Mouse (Mus musculus) midbrain, postnatal 0 days (tissue): Measurements from ENCODE around the gene Serpina9. TPM values are rescaled to one million over a fixed set of nuclear protein-coding genes. Genes with fewer than 3 reads are reported as not detected.

ENCODE experiments used
- ATAC-seq: fragments of 200-750 bp; cut with Nextera tagmentation; 2 replicates; pipeline ENCODE4 v1.8.0; 2017; ENCODE audit warnings: moderate number of reproducible peaks, mild to moderate bottlenecking, moderate TSS enrichment, moderate library complexity; ENCODE audit not compliant: low FRiP score
- DNase-seq: peaks from one replicate; pipeline ENCODE4 v3.0.0-alpha.2; 2015; ENCODE audit warnings: low spot score
- H3K27ac ChIP-seq: fragments of 300-500 bp; sonication (generic); 2 replicates; pipeline ENCODE4 v1.5.1; 2014; ENCODE audit warnings: low read depth, mild to moderate bottlenecking, low read length, mixed read lengths
- H3K27me3 ChIP-seq: fragments of 300-500 bp; sonication (generic); 2 replicates; pipeline ENCODE4 v1.6.1; 2014; ENCODE audit warnings: low read length, control low read depth, mixed read lengths; ENCODE audit not compliant: insufficient read depth
- H3K36me3 ChIP-seq: fragments of 300-500 bp; sonication (generic); 2 replicates; pipeline ENCODE4 v1.6.1; 2014; ENCODE audit warnings: low read length, control low read depth, mixed read lengths; ENCODE audit not compliant: insufficient read depth
- H3K4me1 ChIP-seq: fragments of 300-500 bp; sonication (generic); 2 replicates; pipeline ENCODE4 v1.6.1; 2014; ENCODE audit warnings: mild to moderate bottlenecking, control low read depth, antibody characterized with exemption, low read length, mixed read lengths; ENCODE audit not compliant: insufficient read depth
- H3K4me2 ChIP-seq: fragments of 300-500 bp; sonication (generic); 2 replicates; pipeline ENCODE4 v1.6.1; 2014; ENCODE audit warnings: low read depth, mild to moderate bottlenecking, low read length, mixed read lengths; ENCODE audit not compliant: poor library complexity, severe bottlenecking
- H3K4me3 ChIP-seq: fragments of 300-500 bp; sonication (generic); 2 replicates; pipeline ENCODE4 v1.5.1; 2014; ENCODE audit warnings: low read depth, mild to moderate bottlenecking, low read length, moderate library complexity
- H3K9ac ChIP-seq: fragments of 300-500 bp; sonication (generic); replicated peaks from 2 replicates; pipeline ENCODE4 v1.6.1; 2014; ENCODE audit warnings: mild to moderate bottlenecking, low read length, moderate library complexity, mixed read lengths; ENCODE audit not compliant: poor library complexity, severe bottlenecking
- H3K9me3 ChIP-seq: fragments of 300-500 bp; sonication (generic); 2 replicates; pipeline ENCODE4 v1.6.1; 2016; ENCODE audit warnings: low read length, control low read depth
- CTCF ChIP-seq: IDR thresholded peaks from 2 replicates; pipeline ENCODE4 v1.5.1; 2016; ENCODE audit warnings: antibody characterized with exemption, mild to moderate bottlenecking
- WGBS: fragments of 180-500 bp; shearing (Covaris S2); extraction: QIAGEN DNeasy Blood & Tissue Kit; methylation state at CpG from one replicate; pipeline ENCODE4 v1.1.7; 2014; 5-methylcytosine and 5-hydroxymethylcytosine counted together
- polyA plus RNA-seq: library from polyadenylated mRNA; unstranded; fragments of >200 nt; fragmentation: Nextera tagmentation; extraction: Ambion mirVana; gene quantifications from 2 replicates; pipeline ENCODE4 v1.2.1, GENCODE M21; 2015
- total RNA-seq: library from RNA; depleted of rRNA; stranded (reverse); fragments of >200 nt; gene quantifications from 2 replicates; pipeline ENCODE4 v1.2.3, GENCODE M21; 2014

Gene Serpina9
- total and polyA plus RNA-seq, 2 experiments from 2014 or later = 0.14 TPM; not detected in 1

DNA sequence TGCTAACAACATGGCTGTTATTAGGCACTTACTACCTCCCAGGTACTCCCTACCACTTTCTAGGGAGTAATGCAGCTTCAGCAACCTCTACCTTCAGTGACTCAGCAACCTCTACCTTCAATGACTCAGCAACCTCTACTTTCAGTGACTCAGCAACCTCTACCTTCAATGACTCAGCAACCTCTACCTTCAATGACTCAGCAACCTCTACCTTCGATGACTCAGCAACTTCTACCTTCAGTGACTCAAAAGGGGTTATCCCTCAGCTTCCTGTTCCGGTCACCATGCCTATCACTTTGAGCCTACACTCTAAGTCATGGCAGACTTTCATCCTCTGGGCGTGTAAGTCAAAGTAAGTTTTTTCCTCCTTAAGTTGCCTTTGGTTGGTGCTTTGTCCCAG is 13.0 kb downstream of the Serpina9 start:
- no peak overlapping the region for H3K27ac ChIP-seq
- no peak overlapping the region for H3K4me3 ChIP-seq
- no peak overlapping the region for H3K9ac ChIP-seq
- no peaks in the 10 kb centered on the region for H3K4me1 ChIP-seq
- DNase-seq = no peak
- H3K27me3 ChIP-seq = no peaks in the 10 kb centered on the region
- H3K9me3 ChIP-seq = no peaks in the 10 kb centered on the region
- H3K36me3 ChIP-seq = no peaks in the 10 kb centered on the region
- 94% methylated on average over 3 of the region's 3 CpGs for WGBS
- ATAC-seq = no peak
- TF ChIP-seq CTCF = no peak
- H3K4me2 ChIP-seq = no peak overlapping the region

DNA sequence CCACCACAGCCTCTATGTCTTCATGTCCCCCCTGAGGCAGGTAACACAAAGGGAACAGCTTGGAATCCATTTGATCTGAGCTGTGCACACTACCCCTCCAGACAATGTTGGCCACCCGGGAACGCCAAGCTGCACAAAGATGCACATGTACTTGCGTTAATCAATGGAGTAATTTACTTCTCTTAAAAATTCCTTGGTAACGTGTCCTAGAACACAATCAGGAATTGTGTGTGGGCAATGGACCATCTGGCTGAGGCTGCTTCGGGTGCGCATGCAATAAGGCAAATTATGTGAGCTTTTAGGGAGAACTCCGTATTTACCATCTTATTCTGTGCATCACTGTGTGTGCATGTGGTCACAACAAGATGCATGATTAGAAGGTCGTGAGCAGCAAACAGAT is 13.9 kb downstream of the Serpina9 start:
- DNase-seq = no peak
- TF ChIP-seq CTCF = no peak
- 80% methylated on average over 8 of the region's 8 CpGs for WGBS

DNA sequence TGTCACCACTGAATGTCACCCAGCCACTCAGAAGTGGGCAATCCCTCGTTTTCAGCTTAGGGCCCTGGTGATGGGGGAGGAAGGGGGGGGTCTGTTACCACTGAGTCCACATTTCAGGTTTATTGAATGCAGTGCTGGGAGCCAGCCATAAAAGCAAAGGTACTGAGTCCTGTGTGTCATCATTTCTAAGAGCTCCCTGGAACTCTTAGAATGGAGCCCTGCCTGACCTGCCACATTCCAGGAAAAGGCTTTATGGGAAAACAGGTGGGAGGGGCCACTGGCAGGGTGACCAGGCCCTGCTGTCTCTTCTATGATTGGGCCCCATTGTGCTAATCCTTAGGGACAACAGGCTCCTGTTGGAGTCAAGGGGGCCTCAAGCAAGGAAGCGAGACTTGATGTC is 17.0 kb downstream of the Serpina9 start:
- no peaks in the 10 kb centered on the region for H3K27me3 ChIP-seq
- DNase-seq (no peak), ATAC-seq (no peak)
- H3K36me3 ChIP-seq = no peaks in the 10 kb centered on the region
- H3K9me3 ChIP-seq = no peaks in the 10 kb centered on the region
- TF ChIP-seq CTCF = no peak
- WGBS = 62% methylated on average over 2 of the region's 2 CpGs
- H3K27ac ChIP-seq = no peak overlapping the region
- no peak overlapping the region for H3K4me2 ChIP-seq
- no peaks in the 10 kb centered on the region for H3K4me1 ChIP-seq
- H3K4me3 ChIP-seq = no peak overlapping the region
- no peak overlapping the region for H3K9ac ChIP-seq

More for the DNA sequence above, 13.9 kb downstream of the Serpina9 start:
- Histone ChIP-seq H3K9ac (no peak overlapping the region), H3K27ac (no peak overlapping the region), H3K4me1 (no peaks in the 10 kb centered on the region), H3K4me3 (no peak overlapping the region), H3K36me3 (no peaks in the 10 kb centered on the region), H3K9me3 (no peaks in the 10 kb centered on the region), H3K4me2 (no peak overlapping the region), H3K27me3 (no peaks in the 10 kb centered on the region)
- no peak for ATAC-seq

DNA sequence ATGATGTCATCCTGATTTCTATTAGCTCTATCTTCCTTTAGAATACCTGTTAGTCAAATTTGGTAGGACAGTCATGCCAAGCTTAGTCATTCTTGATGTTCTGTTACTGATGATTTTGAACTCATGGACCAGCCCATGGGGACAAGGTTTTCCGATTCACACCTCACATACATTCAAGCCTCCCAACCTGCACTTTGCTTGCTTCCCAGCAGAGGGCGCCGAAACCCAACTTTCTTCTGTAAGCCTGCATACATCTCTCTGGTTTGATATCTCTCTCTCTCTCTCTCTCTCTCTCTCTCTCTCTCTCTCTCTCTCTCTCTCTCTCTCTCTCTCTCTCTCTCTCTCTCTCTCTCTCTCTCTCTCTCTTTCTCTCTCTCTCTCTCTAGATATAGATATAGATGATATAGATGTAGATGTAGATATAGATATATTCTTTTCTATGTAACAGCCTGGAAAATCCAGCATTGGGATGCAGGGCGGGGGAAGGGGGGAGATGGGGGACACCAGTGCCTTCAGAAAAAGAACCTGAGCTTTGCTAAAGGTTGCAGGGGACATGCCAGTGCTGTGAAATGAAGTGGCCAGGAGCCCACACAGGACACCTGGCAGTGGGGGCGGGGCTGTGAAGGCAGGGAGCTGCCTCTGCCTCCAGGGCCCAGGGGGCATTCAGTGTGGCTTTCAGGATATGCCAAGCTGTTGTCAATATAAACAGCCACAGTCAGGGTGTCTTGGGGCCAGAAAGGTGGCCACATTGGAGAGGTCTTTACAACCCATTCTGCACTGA is 18.1 kb downstream of the Serpina9 start:
- peak; percentile 78 for DNase-seq
- Histone ChIP-seq H3K27me3 (no peaks in the 10 kb centered on the region), H3K27ac (no peak overlapping the region), H3K9me3 (no peaks in the 10 kb centered on the region), H3K36me3 (no peaks in the 10 kb centered on the region), H3K4me3 (no peak overlapping the region), H3K9ac (no peak overlapping the region), H3K4me1 (no peaks in the 10 kb centered on the region), H3K4me2 (no peak overlapping the region)
- peak; percentile 88 for TF ChIP-seq CTCF
- ATAC-seq = peak; percentile 53; the same call in 1 of the 2 replicates
- 44% methylated on average over 5 of the region's 5 CpGs for WGBS

DNA sequence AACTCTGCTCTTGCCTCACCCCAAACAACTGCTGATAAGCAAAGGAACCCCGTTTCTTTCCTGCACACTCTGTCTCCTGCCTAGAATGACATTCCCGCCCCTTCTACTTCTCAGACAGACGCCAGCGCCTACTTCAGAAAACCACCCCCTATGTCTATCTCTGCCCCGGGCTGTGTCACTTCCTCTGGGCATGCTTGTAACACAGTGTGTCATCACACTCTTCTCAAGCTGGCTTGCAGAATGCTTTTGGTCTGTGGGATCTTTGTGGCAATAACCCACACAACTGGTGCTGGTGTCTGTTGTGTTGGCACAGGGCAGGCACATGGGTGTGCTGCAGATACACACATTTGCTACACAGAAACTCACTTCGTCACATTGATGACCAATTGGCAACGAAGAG is 20.6 kb downstream of the Serpina9 start:
- no peak for ATAC-seq
- Histone ChIP-seq H3K4me2 (no peak overlapping the region), H3K4me3 (no peak overlapping the region), H3K36me3 (no peaks in the 10 kb centered on the region), H3K9ac (no peak overlapping the region), H3K9me3 (no peaks in the 10 kb centered on the region), H3K27me3 (no peaks in the 10 kb centered on the region), H3K27ac (no peak overlapping the region), H3K4me1 (no peaks in the 10 kb centered on the region)
- TF ChIP-seq CTCF = no peak
- no peak for DNase-seq
- WGBS = 77% methylated on average over 7 of the region's 7 CpGs

DNA sequence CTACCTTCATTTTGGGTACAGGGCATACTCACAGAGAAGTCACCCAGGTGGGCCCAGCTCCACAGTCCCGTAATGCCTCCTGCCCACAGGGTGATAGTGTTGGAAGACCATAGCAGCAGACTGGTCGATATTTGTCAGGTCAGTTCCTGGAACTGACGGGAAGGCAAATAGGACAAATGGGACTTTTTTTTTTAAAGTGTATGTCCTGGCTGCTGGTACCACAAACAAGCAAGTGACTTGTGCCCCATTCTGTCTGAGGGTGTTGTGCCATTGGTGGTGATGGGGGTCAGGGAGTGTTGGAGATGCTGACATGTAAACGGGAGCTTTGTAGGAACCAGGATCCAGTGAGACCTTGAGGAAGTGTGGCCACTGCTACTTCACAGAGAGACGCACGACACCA is 23.7 kb downstream of the Serpina9 start, which contains the start of gene Serpina11:
Gene Serpina11, minus strand, starts transcription at position 101 of the 400 bp plus-strand sequence.
- no peak within 1 kb of the TSS for H3K9ac ChIP-seq
- no peaks in the 10 kb centered on the region for H3K27me3 ChIP-seq
- no peaks in the 10 kb centered on the region for H3K4me1 ChIP-seq
- WGBS = 95% methylated on average over 6 of the region's 6 CpGs
- H3K4me3 ChIP-seq = no peak within 1 kb of the TSS
- H3K9me3 ChIP-seq = no peaks in the 10 kb centered on the region
- no peaks in the 10 kb centered on the region for H3K36me3 ChIP-seq
- H3K4me2 ChIP-seq = no peak within 1 kb of the TSS
- no peak within 1 kb of the TSS for H3K27ac ChIP-seq
- ATAC-seq = no peak
- no peak for TF ChIP-seq CTCF
- DNase-seq = no peak
